Mouse (Mus musculus) cerebellum, adult 2 months (tissue): ENCODE measurements around the gene Slc47a1. TPM values are rescaled to one million over a fixed set of nuclear protein-coding genes. Genes with fewer than 3 reads are reported as not detected.
A peak's percentile ranks its signal among the peaks of the same experiment; 100 is the strongest.

ENCODE experiments used
- DNase-seq, 2 experiments: peaks; one replicate each; pipeline ENCODE4 v3.0.0; 2021
- H3K27ac ChIP-seq: fragments of 200-500 bp; 2 replicates; pipeline ENCODE4 v1.5.1; 2012; ENCODE audit warnings: low read length, control low read depth, inconsistent platforms; ENCODE audit not compliant: insufficient read depth
- H3K27me3 ChIP-seq: fragments of 200-500 bp; 2 replicates; pipeline ENCODE4 v1.6.1; 2012; ENCODE audit warnings: inconsistent platforms, mild to moderate bottlenecking, low read length, moderate library complexity; ENCODE audit not compliant: control insufficient read depth, insufficient read depth
- H3K4me1 ChIP-seq: fragments of 200-500 bp; 2 replicates; pipeline ENCODE4 v1.6.1; 2011; ENCODE audit warnings: low read length; ENCODE audit not compliant: control insufficient read depth, insufficient read depth
- H3K4me3 ChIP-seq: fragments of 200-500 bp; replicated peaks from 2 replicates; pipeline ENCODE3; 2011; ENCODE audit warnings: mild to moderate bottlenecking, low read depth, low read length, control low read depth; ENCODE audit not compliant: insufficient read depth
- CTCF ChIP-seq: fragments of 200-500 bp; IDR thresholded peaks from 2 replicates; pipeline ENCODE4 v1.5.1; 2011; ENCODE audit warnings: low read depth, mild to moderate bottlenecking, control low read depth, low read length, moderate library complexity, borderline replicate concordance; ENCODE audit not compliant: insufficient read depth
- POLR2A ChIP-seq: fragments of 200-500 bp; IDR thresholded peaks from 2 replicates; pipeline ENCODE4 v1.6.1; 2011; ENCODE audit warnings: low read length, control low read depth, borderline replicate concordance; ENCODE audit not compliant: insufficient read depth
- WGBS: fragments of 180-500 bp; shearing (Covaris S2); methylation state at CpG from one replicate; pipeline ENCODE4 v1.1.7; 2018; 5-methylcytosine and 5-hydroxymethylcytosine counted together
- polyA plus RNA-seq: library from polyadenylated mRNA; depleted of rRNA; stranded (reverse); fragments of >200 nt; gene quantifications from 2 replicates; pipeline ENCODE4 v1.2.3, GENCODE M21; 2012

The Slc47a1 gene
- polyA plus RNA-seq, 1 experiment: 1.00 TPM

GRCm38 (mm10) chr11:61349337-61349736 lies 28.8 kb downstream of the Slc47a1 start:
- WGBS: 8% methylated on average over 8 of the region's 8 CpGs
- Histone ChIP-seq H3K27me3 (no peaks in the 10 kb centered on the region), H3K27ac (no peak overlapping the region), H3K4me1 (no peaks in the 10 kb centered on the region), H3K4me3 (no peak overlapping the region)
- TF ChIP-seq CTCF: peak; percentile 93
- no peak for TF ChIP-seq POLR2A
- DNase-seq: peak; percentile 83 to 86

- TF ChIP-seq CTCF (no peak), POLR2A (no peak)
- WGBS: 73% methylated on average over 8 of the region's 8 CpGs
- Histone ChIP-seq H3K4me1 (no peaks in the 10 kb centered on the region), H3K27me3 (peaks cover 5% of the 10 kb centered on the region; the same call in 1 of the 2 replicates), H3K27ac (no peak overlapping the region), H3K4me3 (no peak overlapping the region)
- no peak for DNase-seq
Observed at GRCm38 (mm10) chr11:61346133-61346532, 32.0 kb downstream of the Slc47a1 start.

GRCm38 (mm10) chr11:61342505-61343420 lies 35.4 kb downstream of the Slc47a1 start, which contains the start of gene Slc47a2:
Slc47a2 (minus strand) TSS chr11:61342860.
- WGBS: 4% methylated on average over 61 of the region's 61 CpGs
- no peak for TF ChIP-seq POLR2A
- peak; percentile 28; the same call in 1 of the 2 replicates for TF ChIP-seq CTCF

GRCm38 (mm10) chr11:61341971-61342370 lies 36.2 kb downstream of the Slc47a1 start:
- Histone ChIP-seq H3K4me1 (no peaks in the 10 kb centered on the region), H3K4me3 (no peak overlapping the region), H3K27me3 (peaks cover 5% of the 10 kb centered on the region; the same call in 1 of the 2 replicates), H3K27ac (no peak overlapping the region)
- no peak for DNase-seq
- TF ChIP-seq POLR2A (no peak), CTCF (no peak)
- WGBS: 14% methylated on average over 10 of the region's 10 CpGs

More at GRCm38 (mm10) chr11:61342505-61343420, 35.4 kb downstream of the Slc47a1 start, which contains the start of gene Slc47a2:
- Histone ChIP-seq H3K27ac (no peak within 1 kb of the TSS), H3K4me3 (no peak within 1 kb of the TSS), H3K27me3 (peaks cover 5% of the 10 kb centered on the region; the same call in 1 of the 2 replicates), H3K4me1 (no peaks in the 10 kb centered on the region)
- no peak for DNase-seq

- Histone ChIP-seq H3K4me1 (no peaks in the 10 kb centered on the region), H3K27ac (no peak overlapping the region), H3K27me3 (peaks cover 5% of the 10 kb centered on the region; the same call in 1 of the 2 replicates), H3K4me3 (no peak overlapping the region)
- TF ChIP-seq POLR2A (no peak), CTCF (no peak)
- WGBS: 89% methylated on average over 4 of the region's 4 CpGs
- DNase-seq: no peak
Observed at GRCm38 (mm10) chr11:61341233-61341632, 36.9 kb downstream of the Slc47a1 start.

GRCm38 (mm10) chr11:61340374-61340773 lies 37.8 kb downstream of the Slc47a1 start:
- TF ChIP-seq POLR2A (no peak), CTCF (no peak)
- 81% methylated on average over 4 of the region's 4 CpGs for WGBS
- H3K4me1 ChIP-seq: no peaks in the 10 kb centered on the region

GRCm38 (mm10) chr11:61337586-61337985 lies 40.6 kb downstream of the Slc47a1 start:
- TF ChIP-seq CTCF: no peak
- TF ChIP-seq POLR2A: no peak
- no peak for DNase-seq
- WGBS: 74% methylated on average over 10 of the region's 10 CpGs

More at GRCm38 (mm10) chr11:61340374-61340773, 37.8 kb downstream of the Slc47a1 start:
- H3K4me3 ChIP-seq: no peak overlapping the region
- no peak for DNase-seq
- no peak overlapping the region for H3K27ac ChIP-seq
- H3K27me3 ChIP-seq: peaks cover 5% of the 10 kb centered on the region; the same call in 1 of the 2 replicates

GRCm38 (mm10) chr11:61320904-61321687 lies 57.0 kb downstream of the Slc47a1 start:
- DNase-seq: no peak
- 56% methylated on average over 10 of the region's 10 CpGs for WGBS
- no peak for TF ChIP-seq CTCF
- TF ChIP-seq POLR2A: no peak
- H3K27me3 ChIP-seq: no peaks in the 10 kb centered on the region
- H3K27ac ChIP-seq: no peak overlapping the region
- no peaks in the 10 kb centered on the region for H3K4me1 ChIP-seq
- no peak overlapping the region for H3K4me3 ChIP-seq

More at GRCm38 (mm10) chr11:61337586-61337985, 40.6 kb downstream of the Slc47a1 start:
- Histone ChIP-seq H3K27ac (no peak overlapping the region), H3K27me3 (peaks cover 2% of the 10 kb centered on the region; the same call in 1 of the 2 replicates), H3K4me1 (no peaks in the 10 kb centered on the region), H3K4me3 (no peak overlapping the region)
